Mouse (Mus musculus) adrenal gland, adult 18-20 months (tissue): ENCODE results near the gene Cfap61. TPM values are rescaled to one million over a fixed set of nuclear protein-coding genes. Genes with fewer than 3 reads are reported as not detected.

Experiments used
- DNase-seq, 2 experiments: peaks; one replicate each; pipeline ENCODE4 v3.0.0; 2021 to 2022; ENCODE audit warnings: low spot score in 2 of 2
- total RNA-seq, 2 experiments: library from RNA; stranded (reverse); gene quantifications; 1 replicate in 1 of 2; 2 replicates in 1 of 2; pipeline ENCODE4 v1.2.3; 2021

Gene Cfap61
- total RNA-seq, 2 experiments from 2014 or later = 27.2 to 30.4 TPM

DNA sequence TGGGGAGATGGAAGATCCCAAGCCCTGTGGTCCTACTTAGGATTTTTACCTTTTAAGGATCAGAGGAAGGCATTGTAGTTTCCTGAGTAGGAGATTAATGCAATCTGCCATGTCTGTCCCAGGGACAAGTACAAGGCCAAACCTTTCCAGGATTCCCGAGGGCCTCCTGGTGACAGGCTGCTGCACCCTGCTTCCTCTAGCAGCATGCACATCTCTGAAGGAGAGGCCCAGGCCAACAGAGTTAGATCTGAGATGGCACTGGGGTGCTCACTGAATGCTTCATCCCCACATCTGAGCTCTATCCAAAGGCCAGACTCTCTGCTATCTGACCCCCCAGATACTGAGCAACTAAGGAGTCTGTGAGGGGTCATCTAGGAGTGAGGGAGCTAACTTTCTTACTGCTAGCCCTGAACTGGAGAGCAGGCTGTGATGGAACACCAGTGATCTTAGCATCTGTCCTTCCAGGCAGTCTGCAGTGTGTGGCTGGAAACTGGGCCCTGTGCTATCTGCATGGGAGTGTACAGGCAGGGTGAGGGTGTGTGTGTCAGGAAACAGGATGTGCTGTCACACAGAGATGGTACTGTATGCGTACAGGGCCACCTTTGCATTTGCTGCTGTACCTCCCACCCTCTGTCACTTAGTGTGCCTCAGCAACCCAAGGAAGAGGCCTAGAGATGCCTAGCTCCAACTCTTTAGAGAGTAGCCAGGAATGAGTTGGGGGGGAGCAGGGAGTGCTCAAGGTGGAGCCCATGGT lies 75.2 kb downstream of the Cfap61 start:
- no peak for DNase-seq

DNA sequence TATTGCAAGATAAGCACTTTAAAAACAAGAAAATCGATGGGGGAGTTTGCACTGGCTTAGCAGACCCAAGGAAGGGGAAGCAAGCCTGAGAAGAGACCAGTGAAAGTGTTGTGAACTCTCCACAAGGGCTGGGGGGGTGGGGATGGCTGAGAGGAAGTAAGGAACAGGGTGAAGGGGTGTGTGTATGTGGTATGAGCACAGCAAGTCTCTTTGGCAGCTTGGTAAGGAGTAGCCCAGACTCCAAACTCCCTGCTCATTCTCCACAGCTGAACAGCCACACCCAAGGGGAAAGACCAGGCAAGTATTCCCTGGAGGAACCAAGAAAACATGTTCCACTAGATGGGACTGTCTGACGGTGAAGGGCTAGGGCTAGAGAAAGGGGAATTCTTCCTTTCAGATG lies 76.2 kb downstream of the Cfap61 start:
- no peak for DNase-seq

DNA sequence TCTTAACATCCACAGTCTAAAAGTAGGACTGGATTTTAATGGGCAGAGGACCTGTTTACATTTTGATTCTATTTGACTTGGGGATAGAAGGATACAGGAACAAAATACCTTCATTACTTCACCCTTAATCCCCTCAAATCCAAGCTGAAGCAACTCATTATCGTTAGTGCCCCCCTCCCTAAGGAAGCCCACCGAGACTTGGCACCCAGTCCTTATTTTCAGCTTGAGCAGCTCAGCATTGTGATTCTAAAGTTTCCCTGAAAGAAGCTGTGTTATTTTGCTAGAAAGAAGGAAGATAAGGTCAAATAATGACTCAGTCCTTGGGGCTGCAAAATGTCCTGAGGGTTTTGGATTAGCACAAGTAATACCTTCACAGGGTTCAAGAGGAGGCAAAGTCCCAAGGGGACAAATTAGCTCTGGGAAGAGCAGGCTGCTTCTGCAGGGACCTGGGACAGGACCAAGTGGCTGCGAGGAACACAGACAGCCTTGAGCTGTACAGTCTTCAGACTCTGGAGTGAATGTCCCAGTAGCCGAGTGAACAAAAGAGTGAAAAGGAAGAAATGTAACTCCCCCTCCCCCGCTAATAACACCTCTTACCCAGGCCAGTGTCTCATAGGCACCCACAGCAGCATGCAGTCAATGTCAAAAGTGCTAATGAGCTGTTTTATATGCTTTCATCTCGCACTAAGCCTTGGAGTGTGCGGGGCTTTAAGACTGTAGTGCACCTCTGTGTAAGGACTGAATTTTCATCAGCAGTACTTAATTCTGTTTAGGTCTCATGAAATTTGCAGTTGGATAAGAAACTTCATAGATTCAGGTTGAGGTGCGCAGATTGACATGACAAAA lies 81.0 kb downstream of the Cfap61 start:
- no peak for DNase-seq

DNA sequence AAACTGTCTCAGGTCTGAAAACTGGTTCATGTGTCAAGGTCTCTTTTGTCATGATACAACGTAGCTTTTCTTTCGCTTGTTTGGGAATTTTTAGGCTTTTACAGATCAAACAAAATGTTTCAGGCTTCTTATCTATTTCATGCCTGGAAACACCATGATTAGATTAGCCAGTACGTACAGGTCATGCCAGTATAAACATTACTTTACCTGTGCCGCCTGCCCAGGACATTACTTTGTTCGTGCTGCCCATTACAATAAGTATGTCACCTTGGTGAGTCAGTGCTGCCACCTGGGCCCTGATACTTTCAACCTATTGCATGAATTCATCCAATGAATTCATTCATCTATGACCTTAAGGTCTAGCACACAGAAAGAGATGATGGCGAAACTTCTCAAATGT lies 88.3 kb downstream of the Cfap61 start:
- DNase-seq = no peak

DNA sequence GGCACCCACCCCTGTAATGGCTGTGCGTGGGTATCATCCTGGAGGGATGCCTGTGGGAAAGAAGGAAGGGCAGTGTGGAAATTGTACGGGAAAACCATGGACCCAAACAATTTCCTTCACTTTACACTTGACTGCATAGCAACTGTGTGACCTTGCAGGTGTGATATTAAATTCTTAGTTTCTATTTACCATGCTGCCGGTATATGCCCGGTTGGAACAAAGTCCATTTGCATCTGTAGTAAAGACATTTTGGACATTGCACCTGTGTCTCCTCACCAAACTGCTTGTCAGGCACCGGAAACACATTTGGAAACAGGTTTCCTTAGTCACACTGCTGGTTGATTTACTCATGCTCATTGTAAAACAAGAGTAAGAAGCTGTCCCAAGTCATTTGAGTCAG lies 109.1 kb downstream of the Cfap61 start:
- no peak for DNase-seq

DNA sequence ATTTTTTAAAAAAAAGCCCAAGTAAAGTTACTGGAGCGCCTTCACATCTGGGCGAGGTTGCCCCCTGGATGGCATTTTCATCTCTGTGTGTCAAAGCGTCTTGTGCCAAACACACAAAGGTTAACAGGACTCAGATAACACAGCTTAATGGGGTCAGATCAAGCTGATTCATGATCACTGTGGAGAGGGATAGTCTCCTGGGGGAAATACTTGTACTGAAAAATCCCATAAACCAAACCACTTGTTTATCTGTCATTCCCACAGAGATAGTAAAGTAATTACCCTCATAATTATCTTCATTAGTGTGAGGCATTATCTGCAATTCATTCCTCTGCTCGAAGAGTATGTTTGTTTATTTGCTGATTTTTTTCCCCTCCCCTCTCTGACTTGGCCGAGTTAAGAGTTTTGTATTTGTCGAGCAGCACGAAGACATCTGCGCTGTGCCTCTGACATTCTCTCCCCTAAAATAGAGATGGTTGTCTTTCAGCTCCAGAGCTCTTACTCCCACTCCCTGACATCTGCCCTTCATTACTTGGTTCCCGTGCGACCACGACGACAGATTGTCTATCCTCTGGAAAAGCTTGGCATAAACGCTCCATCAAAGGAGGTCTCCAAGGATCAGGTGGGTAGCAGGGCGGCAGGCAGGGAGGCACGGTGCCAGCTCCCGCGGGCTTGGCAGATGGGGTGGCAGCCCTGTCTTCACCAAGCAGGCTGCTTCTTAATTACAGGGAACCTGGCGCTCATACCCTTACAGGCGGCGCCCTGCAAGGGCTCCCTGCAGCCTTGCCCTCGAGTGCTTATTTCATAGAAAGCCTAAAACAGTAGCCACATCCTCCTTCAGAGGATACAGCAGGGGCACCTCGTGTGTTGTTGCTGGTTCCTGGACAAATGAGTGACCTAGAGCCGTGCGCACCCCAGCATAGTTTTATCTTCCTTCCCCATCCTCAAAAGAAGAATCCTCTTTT lies 110.6 kb downstream of the Cfap61 start:
- peak in 1 of 2 experiments; percentile 21 for DNase-seq

DNA sequence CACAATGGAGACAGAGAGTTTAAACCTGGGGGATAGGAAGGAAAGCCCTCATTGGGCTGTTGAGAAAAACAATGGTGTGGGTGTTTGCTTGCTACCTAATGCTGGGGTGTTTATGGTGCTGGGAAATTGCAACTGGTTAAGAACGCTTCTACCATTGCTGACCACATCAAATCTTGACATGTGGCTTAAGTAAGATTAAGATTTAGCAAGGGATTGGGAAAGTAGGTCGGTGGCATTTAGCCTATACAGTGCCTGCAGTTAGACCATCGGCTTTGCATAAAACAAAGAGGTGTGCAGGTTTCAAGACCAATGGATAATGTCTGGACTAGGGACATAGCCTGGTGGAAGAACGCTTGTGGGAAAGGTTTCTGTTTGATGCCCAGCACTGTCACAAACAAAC lies 113.1 kb downstream of the Cfap61 start:
- no peak for DNase-seq

DNA sequence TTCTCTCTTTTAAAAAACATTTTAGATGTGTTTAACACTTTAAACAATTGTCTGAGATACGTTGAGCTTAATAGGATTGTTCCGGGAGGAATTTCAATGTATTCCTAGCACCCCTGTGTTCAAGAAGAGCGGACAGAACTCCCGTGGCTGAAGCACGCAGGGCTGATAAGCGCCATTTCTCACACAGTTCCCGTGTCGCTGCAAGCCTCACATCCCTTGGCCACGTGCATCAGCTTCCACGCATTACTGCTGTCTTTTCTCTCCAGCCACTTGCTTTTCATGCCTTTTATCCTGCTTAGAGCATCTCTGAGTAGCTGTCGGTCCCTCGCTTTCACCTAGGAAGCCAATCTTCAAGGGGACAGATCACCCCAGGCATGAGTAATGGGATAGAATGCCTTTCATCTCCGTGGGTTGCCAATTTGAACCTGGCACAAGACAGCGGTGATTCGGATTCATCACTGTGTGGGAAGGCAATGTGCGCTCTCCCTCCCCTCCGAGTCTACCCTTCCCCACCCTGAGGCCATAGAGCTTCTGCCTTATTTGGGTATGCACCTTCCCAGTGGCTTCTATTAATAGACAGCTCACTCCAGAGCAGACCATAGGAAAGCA lies 113.7 kb downstream of the Cfap61 start:
- no peak for DNase-seq

DNA sequence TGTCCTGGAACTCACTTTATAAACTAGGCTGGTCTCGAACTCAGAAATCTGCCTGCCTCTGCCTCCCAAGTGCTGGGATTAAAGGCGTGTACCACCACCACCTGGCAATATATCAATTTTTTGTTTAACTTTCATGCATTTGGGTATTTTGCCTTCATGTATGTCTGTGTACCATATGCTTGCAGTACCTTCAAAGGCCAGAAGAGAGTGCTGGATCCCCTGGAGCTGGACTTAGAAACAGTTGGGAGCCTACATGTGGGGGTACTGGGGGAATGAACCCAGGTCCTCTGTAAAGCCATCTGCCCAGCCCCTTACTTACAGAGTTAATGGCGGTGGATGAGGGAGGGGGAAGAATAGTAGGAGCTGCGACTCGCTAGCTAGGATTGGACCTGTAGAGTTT lies 114.8 kb downstream of the Cfap61 start:
- DNase-seq = no peak

DNA sequence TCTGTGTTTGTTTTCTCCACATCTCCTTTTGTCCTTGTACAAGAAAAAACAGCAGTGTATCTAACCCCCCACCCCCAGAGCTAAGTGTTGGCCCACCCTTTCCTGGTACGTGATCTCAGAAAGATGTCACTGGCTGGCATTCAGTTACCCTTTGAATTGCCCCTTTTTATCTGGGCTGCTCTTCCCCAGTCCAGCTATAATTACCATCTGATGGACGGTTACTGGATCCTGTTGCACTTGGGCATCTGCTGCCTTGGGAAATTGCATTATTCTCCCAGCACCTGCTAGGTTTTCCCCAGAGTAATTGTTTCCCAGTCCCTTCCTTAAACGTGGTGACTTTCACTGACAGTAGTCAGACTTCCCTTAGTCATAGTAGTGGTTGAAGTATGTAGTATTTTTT lies 115.5 kb downstream of the Cfap61 start:
- no peak for DNase-seq

DNA sequence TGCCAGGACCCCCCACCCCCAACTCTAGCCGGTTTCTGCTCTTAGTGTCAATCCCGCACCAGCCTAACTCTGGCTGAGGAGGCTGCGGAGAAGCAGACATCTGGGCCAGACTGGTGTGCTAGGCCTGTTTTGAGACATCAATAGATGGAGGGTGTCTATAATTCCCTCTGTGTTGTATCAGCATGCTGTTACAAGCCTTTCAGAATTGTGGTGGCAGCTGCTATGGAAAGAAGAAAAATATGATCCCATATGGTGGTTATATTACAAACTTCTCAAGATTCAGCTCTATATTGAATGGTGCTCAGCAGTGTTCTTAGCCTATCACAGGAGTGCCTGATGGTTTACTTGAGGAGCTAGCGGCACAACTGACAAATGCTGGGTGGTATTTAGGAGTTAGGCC lies 116.8 kb downstream of the Cfap61 start:
- no peak for DNase-seq

DNA sequence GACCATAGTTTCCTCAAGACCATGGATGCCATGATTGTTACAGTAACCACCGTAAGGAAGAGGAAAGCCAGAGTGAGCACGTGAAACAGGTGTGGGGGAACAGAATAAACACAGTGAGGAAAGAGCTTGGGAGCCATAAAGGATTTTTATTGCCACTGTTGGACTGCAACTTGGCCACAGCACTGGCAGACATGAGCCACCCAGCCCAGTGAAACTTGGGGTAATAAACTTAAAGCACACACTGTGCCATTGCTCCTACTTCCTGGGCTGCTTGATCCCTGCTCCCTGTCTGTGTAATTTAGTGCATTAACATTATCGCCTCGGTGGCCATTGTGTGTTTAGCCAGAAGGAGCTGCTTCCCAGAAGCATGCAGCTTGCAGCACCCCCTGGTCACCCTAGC lies 122.5 kb downstream of the Cfap61 start:
- DNase-seq = no peak

DNA sequence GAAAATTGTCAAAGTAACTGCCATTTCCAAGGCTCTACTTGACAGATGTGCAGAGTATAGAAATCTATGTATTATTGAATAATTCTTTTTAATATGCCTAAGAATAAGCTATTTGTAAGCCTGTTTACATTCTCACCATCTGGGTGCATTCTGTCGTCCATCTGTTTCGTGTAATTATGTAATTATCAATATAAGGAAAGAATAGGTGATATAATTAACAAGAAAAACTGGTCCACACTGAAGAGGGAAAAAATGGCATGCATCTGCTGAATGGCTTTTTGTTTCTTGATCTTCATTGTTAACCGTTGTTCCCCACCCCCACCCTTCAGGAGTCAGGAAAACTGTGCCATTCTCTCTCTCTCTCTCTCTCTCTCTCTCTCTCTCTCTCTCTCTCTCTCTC lies 124.2 kb downstream of the Cfap61 start:
- DNase-seq = no peak

DNA sequence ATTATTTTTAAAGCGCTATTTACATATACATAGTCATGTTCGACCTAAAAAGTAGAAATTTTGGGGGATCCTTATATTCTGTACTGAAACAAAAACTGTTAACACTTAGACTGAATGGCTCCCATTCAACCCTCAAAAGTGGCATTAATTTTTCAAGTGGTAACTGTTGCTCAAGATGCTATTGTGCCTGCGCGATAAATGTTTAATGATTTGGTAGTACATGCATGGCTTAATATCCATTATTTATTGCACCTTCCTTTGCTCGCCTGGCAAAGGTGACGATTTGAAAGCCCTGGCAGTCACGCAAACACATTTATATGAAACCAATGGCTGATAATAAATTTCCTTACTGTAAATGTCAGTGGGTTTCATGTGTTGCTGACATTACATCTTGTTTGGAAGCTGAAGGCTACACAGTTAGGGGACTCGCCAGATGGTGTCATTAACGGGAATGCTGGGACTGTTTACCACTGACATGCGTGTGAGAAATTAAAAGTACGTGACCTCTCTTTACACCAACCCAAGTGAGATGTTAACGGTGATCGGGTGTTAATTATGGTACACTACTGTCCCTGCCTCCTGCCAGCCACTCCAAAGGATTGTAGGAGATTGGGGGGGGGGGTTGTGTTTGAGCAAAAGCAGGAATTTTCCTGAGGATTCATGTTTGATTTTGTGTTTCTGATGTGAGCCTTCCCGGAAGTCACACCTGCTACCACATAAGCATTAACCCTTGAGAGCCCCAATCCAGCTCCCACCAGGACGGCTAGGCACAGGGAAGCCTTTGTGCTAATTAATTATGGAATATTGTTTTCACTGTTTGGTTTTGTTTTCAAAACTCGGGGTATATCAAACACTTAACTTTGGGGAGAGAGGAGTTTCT lies 127.1 kb downstream of the Cfap61 start:
- no peak for DNase-seq

DNA sequence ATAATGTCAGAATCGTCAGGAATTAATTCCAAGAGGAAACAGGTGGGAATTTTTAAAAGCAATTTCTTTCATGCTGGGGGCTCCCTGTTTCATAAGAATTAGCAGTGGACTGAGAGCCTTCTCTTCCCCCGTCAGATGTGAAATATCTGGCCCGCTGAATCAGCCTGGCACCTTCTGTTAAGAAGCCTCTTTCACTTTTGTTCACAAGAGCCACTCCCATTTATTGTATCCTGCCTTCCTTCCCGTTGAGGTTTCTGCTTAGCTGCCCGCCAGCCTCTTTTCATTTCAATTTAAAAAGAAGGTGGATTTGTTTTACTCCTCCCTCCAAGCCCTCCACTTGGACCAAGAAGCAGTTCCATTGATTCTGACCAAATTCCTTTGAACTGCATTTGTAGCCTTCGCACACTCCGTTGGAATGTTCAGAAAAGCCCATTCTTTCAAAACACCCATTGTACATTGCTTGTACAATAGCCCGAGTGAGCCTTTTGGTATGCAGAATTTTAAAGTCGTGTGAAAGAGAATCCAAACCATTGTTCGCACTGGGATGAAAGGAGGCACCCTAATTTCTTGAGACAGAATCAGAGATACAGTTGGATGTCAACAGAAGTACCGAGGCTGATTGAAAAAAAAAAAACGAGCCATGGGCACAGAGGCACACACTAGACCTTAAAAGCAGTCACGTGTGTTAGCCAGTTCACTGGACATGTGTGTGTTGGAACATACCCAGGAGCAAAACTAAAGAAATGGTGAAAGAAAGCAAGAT lies 127.9 kb downstream of the Cfap61 start:
- no peak for DNase-seq

DNA sequence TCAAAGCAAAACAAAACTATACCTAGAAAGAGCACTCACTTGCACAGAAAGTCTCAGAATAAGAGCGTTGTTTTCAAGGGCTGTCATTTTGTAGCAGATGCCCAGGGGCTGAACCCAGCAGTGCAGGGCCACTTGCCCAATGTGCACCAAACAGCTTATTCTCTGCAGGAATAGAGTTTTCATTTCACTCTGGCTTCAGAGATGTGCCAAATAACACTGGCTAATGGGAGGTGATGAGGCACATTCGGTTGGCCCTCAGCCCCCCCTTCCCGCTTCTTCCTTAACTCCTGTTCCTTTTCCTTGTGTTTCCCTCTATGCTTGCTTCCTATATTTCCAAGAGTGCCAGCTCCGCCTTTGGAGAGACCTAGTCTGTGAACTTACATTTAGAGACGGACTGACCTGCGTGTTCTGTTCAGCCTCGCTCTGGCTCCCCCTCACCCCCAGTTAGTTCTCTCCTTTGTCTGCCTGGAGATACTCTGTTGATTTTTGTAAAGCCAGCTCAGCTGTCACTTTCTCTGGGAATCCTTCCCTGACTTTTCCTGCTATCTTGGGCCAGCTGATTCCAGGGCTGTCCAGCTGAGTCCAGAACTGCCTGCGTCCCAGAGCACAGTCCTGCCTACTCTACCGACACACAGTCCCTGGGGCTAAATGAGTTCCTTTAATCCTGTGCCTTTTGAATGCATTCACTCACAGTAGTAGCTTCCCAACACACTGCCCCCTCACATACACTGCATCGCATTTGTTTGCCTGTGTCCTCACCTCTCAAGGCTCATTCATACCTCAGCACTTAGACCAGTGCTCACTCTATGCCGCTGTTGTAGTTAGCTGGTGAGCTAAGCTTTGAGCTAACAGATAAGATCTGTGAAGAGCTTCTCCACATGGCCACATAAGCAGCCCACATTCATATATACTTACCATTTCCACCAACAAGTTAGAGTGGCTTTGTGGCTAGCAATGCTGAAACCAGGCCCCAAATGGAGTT lies 128.8 kb downstream of the Cfap61 start:
- no peak for DNase-seq

DNA sequence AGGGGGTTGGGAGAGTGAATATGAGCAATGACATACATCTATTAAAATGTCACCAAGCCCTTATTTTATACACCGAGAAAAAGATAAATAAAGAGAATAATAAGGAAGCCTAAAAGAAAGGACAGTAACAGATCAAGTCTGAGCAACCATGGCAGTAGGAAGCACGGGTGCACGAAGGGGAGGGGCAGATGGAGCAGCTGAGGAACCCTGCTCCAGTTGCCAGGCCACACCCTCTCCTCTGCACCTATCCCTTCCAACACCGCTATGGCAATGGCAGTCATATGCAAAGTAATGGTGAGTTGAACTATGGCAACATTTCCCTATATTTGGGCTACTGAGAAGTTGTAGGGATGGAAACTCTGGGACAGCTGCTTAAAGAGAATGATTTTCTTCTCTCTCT lies 132.8 kb downstream of the Cfap61 start:
- DNase-seq = no peak

DNA sequence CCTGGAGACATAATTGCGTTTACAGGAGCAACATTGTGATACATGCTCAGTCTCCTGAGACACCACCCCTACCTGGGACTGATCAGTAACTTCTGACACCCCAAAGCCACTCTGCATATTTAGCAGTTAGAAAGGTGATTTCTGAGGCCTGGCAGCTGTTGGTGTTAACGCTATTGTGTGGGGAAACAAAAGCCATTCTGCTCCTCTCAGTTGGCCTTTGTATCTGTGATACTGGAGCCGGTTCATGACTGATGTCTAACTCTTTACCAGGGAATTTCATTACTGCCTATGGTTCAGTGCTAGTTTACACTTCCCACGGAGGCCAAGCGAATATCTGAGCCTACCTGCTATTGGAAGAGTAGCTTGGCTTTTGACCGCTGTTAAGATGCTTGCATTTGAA lies 138.7 kb downstream of the Cfap61 start:
- no peak for DNase-seq
